Mouse (Mus musculus): ENCODE measurements at regions not wholly inside any gene's neighbourhood (a gene's known extent, or its start where the extent isn't known, plus 50 kb on each side); places are given as distances from the start of the nearest gene placed in this dataset.
"Not testable (repeated sequence)": the region's sequence is repeated elsewhere in the genome, so short reads cannot be mapped to it uniquely, and the experiment has no call there.

DNA sequence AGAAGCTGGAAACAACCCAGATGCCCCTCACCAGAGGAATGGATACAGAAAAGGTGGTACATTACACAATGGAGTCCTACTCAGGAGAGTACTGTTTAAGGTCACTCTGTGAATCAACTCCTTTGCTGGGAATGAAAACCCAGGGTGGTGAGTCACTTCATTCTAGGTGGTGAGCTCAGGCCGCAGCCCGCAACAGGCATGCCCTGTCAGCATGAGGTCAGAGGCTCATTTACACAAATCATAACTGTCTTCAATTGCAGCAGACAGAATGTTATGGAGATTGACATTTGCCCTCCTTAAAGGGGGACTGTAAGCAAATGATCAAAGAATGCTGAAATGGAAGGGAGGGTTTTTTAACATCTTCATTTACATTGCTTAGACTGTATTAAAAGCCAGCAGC lies 405.1 kb downstream of the Gja1 start:
- no peak for DNase-seq (ENCODE audit: low read depth)

DNA sequence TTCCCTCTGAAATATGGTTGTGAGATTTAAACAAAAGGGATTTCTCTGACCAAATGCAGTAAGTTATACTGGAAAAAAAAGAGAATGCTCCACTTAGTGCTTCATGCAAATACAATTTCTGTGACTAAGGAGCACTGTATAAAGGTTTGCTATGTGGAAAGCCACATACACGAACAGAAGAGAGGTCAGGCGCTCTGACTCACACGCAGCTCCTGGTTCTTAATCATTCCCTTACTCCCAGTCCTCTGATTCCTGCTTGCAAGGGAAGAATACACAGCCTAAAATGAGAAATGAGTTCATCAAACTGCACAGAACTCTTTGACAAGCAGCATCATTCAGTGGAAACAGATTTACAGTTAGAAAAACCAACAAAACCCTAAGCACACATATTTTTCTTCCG lies 406.8 kb downstream of the Gja1 start:
- no peak for DNase-seq (ENCODE audit: low read depth)

DNA sequence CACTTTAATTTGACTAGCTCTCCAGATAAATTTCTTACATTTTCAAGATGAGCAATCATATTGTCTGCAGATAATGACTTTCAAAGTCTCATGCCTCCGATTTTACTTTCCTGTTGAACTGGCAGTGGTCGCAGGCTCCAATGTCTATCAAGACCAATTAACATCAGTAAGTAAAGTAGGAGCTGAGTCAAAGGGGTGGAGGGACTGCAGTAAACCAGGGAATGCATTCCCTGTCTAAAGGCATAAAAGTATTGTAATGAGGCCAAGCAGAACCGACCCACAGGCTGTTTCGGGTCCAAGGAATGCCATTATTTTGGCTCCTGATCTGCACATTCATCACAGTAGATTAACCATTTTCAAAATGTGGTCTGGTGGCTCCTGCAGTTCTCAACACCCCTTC lies 411.0 kb downstream of the Gja1 start:
- no peak for DNase-seq (ENCODE audit: low read depth)

DNA sequence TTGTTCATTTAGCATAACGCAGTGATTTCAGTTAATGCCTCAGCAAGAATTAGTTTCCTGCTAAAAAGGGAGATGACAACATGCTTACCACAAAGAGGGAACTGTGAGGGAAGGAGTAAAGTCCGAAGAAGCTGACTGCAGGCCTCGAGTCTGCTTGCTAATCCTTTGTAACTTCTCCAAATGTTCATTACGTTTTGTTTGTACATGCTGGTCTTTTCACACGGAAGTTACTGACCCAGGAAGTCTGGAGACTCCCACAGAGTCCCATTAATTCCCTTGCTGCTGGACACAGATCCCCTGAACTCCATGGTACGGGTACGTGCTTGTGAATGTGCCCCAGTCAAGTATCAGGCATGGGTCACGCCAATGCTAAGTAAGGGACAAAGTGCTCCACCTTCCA lies 415.9 kb downstream of the Gja1 start:
- peak; percentile 1 for DNase-seq (ENCODE audit: low read depth)

DNA sequence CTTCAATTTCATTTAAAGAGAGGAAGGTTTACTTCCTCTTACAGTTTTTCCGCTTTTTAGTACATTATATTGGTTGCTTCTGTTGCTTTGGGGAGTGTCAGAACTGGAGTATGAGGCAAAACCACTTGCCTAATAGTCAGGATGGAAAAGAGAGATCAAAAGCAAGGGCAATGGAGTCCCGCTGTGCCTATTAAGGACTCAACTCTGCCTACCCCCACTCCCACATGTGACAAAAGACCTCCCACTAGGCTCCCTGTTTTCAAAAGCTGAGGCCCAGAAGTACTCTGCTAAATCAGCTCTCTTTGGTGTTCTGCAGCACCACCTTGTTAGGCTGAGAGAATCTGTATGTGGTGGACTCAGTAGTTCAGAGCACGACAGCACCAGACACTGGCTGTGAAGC lies 418.3 kb downstream of the Gja1 start:
- no peak for DNase-seq (ENCODE audit: low read depth)

DNA sequence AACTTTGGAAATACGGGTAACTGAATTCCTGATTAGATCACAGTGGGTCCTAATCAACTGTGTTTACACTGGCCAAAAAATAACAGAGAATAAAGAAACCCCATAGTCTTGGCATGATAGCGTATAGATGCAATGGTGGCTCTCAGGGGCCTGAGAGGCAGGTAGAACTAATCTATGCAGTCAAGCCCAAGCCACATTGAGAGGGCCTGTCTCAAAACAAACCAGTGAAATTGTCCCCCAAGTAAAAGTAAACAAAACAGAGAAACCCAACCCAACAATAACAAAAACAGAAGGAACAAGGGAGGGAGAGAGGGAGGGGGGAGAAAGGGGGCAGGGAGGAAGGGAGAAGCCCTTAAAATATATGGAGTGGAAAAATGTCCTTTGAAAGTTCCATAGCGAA lies 422.2 kb downstream of the Gja1 start:
- DNase-seq (ENCODE audit: low read depth), result no peak

DNA sequence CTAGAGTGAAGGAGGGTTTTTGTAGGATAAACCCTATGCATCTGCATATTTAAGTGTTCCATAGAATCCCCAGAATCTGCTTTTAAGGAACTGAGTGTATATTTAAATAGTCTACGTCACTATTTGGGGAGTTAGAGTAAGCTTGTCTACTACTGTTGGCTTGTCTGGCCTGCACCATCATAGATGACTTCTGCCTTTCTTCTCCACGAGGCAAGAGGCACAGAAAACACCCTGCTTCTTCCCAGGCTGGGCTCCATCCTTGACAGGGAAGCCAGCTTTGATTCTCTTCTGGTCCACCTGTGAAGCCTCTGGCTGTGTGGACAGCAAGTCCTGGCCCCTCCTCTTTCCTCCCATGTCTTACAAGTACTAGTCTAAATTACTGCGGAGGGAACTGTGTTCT lies 422.6 kb downstream of the Gja1 start:
- no peak for DNase-seq (ENCODE audit: low read depth)

DNA sequence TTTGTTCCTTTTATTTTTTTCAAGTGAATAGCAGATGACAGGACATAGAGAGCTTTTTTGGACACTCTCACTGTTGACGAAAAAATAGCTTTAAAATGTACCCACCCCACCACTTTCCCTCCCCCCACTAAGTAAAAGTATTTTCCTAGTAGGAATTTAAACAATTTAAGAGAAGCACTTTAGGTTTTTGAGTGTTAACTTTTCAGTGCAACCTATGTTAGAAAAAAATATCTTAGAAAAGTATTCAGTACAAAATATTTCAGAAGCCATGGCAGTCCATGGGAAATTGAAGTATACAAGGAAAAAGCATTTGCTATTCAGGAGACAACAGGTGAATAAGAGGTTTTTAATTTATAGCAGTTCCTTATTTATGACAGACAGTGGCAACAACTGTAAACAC lies 431.9 kb downstream of the Gja1 start:
- no peak for DNase-seq (ENCODE audit: low read depth)

DNA sequence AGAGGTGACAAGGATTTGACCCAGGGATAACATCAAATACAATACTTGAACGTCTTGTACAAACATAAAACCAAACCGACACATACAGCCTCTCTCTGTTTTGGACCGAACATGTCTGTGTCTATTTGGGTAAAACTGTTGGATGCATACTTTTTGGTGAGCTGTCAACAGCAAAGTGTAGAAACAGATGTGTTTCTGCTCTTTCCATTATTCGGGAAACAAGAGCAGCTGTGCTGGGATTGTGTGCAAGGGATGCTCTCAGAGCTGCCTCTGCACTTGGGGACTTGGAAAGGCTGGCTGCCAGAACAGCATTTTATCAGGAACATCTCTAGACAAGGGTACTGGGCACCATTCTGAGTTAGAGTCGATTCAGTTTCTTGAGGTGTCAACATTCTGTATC lies 445.0 kb downstream of the Gja1 start:
- DNase-seq (ENCODE audit: low read depth), result no peak

DNA sequence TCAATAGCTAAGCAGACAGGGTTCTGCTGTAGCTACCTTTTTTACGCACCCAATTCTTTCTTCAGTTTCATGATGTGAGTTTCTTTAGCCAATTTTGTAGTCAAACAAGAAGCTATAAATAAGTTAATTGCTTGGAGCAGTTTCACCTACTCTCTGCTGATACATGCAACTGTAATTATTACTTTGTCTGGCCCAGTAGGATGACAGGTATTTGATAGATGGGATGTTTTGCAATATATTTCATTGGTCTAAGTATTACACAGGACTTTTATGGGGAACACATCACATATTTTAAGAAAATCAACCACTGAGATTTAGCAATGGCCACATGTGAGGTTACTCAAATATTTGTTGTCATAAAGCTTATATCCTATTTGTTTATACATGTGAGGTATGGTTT lies 454.2 kb downstream of the Gja1 start:
- DNase-seq (ENCODE audit: low read depth), result no peak

DNA sequence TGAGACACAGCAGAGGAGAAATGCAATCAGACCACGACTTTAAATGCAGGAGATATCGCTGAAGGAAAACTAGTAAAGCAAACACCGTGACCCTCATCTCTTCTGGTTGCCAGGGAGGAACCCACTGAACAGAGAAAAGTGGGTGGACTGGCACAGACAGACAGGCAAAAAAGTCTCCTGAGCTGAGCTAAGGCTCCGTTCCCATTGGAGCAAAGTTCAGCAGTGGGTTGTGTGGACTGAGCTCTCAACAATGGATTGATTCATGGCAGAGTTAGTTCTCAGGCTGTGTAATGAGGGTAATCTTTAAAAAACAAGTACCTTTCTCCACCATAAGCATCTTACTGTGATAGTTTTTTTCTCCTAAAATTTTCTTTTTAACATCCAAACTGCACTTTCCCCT lies 454.8 kb downstream of the Gja1 start:
- DNase-seq (ENCODE audit: low read depth), result no peak

DNA sequence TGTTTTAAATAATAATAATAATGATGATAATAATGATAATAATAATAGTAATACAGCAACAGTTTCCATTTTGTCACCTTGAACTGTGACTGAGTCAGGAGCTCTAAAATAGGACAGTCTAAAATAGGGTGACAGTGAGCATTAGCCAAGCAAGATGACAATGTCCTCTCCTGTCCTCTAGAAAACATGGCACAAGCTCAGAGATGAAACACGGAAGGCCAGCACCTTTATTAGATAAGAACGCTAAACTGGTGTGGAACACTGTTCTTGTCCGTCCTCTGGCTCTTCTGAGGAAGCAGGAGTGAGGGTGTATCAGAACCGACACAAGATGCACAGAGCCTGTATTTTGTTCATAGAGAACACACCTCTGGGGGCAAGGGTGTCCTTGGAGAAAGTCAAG lies 459.0 kb downstream of the Gja1 start:
- no peak for DNase-seq (ENCODE audit: low read depth)

DNA sequence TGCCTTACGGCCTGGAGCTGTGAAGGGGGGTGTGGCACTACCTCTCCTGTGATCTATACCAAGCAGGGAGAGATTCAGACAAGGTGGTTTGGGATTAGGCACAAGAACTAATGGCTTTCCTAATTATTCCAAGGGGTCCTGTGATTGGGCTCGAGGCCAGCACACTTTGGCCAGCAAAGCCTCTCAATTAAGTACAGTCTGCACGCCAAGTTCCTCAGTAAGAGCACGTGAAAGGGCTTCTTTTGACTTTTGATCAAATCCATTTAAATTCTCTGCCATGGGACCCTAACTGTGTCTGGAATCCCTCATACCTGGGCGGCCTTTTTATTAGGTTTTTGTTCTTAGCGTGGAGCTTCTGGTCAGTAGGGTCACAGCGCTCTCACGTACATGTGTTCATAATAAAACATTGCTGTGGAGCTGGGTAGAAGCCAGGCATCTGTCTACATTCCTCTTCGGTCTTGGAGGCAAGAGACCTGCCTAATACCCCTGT lies 461.9 kb downstream of the Gja1 start:
- DNase-seq (ENCODE audit: low read depth), result no peak

DNA sequence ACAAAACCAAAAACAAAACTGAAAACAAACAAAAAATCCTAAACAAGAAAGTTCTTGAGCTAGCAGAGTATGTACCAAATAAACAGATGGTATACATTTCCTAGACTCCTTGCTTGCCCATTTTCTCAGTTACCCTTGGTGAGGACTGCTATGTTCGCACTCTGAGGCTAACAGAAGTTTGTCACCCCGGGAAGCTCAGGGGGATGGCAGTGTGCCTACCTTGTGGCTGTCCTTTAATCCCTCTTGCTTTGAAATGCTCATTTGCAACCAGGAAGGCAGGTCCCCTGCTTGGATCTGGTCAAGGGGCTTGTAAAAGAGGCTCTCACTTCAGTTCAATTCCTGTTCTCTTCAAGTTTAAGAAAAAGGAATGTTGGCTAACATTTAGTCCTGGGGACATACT lies 462.4 kb downstream of the Gja1 start:
- no peak for DNase-seq (ENCODE audit: low read depth)

DNA sequence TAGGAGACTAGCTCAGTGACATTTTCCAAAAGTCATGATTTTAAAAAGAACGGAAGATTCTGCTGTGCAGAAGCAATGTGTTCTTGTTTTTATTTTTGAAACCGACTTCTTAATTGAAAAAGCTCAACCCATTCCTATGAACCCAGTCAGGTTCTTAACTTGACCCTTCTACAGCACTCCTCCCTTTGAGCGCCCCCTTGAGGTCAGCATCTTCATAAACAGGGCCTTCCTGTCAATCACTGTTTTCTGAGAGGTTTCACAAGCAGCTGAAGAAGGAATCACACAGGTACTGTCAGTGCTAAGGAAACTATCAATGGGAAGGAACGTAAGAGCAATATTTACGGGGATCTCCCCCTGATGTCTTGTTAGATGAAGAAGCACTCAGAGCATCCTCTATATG lies 463.6 kb downstream of the Gja1 start:
- peak; percentile 18 for DNase-seq (ENCODE audit: low read depth)

DNA sequence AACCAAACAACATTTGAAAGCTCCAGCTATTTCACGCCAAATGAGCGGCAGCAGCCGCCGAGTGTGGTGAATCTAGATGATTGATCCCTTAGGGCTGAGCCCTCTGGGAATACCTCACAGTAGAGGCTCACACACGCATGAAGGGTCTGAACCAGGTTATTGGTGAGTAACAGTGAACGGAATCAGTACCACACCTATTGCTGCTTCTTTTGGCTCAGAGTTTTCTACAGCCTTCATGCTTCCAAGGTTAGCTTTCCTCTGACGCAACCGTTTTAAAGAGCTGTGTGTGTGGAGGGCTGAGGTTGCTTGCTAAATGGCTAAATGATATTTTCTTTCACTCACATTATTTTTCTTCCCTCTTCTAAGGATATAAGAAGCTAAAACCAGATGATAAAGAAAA lies 464.4 kb downstream of the Gja1 start:
- no peak for DNase-seq (ENCODE audit: low read depth)

DNA sequence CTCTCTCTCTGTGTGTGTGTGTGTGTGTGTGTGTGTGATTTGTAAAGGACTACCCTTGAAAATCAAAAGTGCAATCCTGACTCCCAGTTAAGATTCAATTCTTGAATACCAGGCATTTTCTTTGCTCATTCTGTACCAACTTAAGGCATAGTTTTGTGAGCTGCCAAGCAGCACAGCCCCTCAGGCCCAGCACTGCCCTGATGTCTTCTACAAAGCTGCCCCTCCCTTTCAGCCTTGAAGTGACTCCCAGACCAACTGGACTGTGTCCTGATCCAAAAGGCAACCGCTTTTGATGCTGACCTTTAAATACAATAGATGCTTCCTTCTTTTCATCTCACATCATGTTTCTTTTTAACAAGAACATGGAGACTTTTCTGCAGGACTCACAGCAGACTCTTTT lies 464.8 kb downstream of the Gja1 start:
- no peak for DNase-seq (ENCODE audit: low read depth)

DNA sequence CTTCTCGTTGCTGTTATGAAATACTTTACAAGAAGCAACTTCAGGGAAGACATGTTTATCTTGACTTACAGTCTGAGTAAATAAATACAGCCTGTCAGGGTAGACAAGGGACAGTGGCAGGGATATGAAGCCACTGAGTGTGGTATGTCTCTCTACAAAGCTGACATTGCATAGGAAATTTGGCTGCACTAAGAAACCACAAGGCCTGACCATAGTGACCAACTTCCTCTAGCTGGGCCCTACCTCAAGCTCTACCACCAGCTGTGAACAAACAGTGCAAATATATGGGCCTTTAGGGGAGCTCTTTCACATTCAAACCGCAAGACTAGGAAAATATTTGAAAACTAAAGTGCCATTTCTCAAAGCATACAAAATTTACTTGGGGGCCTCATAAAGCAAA lies 475.4 kb downstream of the Gja1 start:
- DNase-seq (ENCODE audit: low read depth), result peak; percentile 6

DNA sequence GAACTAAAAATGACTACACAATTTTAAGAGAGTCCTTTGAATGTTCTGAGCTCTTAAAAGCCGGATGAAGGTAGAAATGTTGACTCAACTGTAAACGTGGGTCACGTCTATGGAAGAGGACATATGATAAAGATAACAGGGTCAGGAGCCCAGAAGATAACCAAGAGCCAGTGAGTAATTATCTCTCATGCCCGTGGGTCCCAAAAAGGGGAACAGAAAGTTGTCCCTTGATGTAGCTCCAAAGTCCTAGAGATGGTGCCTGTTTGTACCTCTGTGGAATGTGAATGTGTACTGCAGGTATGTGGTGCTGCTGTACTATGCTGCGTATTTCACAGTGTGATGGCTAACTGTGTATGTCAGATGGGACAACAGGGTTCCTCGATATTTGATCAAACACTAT lies 479.1 kb downstream of the Gja1 start:
- DNase-seq (ENCODE audit: low read depth), result no peak

DNA sequence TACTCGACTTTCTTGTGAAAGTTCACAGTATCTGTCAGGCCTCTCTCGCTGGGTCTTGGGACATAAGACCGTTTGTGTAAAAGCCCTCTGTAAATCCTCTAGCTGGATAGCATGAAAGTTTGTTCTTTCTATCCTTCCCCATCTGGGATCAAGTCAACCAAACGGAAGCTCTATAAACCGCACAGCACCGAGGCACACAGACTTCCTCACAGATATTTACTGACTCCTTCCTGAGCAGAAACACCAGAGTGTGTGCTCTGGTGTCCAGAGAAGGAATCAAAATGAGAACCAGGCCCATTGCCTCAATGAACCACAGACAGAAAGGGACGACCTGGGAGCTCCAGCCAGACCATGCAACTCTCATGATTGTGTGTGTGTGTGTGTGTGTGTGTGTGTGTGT lies 502.6 kb downstream of the Gja1 start:
- DNase-seq (ENCODE audit: low read depth), result peak; percentile 23

DNA sequence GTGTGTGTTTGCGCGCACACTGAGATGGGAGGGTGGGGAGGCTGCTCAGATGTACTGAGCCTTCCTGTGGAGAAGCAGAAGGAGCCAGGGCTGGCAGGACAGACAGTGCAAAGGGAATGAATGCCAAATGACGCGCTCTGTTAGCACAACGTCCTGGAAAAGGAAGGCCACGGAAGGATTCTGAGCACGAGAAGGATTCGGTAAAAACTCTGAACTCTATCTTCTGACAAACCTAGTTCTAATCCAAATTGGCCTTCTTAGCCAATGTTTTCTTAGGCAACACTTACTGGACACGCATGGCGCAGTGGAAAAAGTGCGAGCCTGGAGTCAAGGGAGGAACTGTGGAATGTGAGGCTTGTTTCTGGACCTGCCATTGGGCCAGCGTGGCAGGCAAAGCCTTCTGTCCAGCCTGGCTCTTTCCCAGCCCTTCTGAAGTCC lies 503.0 kb downstream of the Gja1 start:
- no peak for DNase-seq (ENCODE audit: low read depth)

DNA sequence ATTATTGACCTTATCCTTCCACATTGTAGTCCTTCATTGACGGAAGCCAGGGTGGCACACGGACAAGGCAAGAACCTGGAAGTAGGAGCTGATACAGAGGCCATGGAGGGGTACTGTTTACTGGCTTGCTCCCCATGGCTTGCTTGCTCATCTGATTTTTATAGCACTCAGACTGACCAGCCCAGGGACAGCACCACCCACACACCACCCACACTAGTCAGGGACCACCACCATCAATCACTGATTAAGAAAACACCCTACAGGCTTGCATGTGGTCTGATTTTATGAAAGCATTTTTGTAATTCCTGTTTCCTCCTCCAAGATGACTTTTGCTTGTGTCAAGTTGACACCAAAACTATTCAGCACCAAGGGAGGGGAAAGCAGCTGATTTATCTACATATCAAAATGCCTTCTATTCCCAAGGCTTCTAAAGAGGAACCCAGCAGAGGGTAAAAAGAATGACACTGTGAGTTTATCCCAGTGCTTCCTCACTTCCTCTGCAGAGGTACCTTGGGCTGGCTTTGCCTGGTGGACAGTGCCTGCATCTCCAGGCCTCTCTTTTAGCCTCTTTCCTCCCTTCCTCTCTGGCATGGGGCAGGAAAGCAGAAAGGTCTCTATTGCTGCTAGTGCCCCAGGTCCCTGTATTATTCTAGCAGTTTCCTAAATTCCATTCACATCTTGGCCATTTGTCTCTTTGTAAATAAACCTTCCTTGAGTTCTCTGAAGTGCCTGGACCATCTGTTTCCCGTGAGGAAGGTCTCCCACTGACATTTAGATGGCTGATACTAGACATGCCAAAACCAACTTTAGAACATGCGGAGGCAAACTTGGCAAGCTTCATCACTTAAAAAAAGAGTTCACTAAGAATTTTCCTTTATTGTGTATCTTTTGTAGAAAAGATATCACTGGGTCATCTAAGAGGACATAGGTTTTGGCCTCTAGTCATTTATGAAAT lies 507.6 kb downstream of the Gja1 start:
- DNase-seq (ENCODE audit: low read depth), result no peak

DNA sequence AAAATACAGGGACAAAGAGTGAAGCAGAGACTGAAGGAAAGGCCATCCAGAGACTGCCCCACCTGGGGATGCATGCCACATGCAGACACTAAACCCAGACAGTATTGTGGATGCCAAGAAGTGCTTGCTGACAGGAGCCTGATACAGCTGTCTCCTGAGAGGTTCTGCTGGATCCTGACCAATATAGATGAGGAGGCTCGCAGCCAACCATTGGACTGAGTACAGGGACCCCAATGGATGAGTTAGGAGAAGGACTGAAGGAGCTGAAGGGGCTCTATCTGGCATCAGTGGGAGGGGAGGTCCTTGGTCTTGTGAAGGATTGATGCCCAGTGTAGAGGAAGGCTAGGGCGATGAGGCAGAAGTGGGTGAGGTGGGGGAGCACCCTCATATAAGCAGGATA lies 514.4 kb downstream of the Gja1 start:
- DNase-seq (ENCODE audit: low read depth), result not testable (repeated sequence)

DNA sequence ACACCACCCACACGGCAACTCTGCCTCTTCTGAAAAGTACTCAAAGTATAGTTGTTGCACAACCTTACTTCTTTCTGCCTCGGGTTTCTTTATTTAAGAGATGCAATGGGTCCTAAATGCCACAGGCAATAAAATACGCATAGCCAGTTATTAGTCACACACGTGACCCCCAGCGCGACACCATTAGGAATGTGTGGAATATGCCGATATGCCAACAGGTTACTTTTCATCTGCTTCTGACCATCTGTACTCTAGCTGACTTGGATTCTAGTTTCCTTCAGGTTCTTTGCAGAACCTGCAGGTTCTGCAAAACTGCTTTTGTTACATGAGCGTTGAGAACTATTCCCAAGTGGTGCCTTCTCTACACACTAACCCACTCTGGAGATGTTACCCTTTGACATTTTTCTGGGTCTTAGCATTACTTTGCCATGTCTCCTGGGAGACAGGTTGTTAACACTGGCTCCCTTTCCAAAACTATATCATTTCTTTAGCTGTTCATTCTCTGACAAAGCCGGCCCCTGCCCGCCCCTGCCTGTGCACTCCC lies 515.6 kb downstream of the Gja1 start:
- no peak for DNase-seq (ENCODE audit: low read depth)

All from c-Kit-positive CD71-negative TER-119-negative erythroid progenitor cells, embryonic 14.5 days (primary cell).